Mouse (Mus musculus) mouse embryonic stem cell (cell line): ENCODE measurements around the gene Actr5.

Source experiments
- in situ Hi-C, 2 experiments: fragments of 300-500 bp; cut with MboI; formaldehyde crosslinking; loops; 1 replicate in 1 of 2; 3 replicates in 1 of 2; pipeline ENCODE4 v1.14.3; 2019 to 2020; ENCODE audit warnings: low sequenced_read_pairs in 2 of 2, low pct_unique_long_range_greater_than_20kb in 1 of 2, mixed read lengths in 1 of 2; ENCODE audit not compliant: unreplicated experiment in 1 of 2

Gene Actr5

GRCm38 (mm10) chr2:158624718-158625222, at the start of gene Actr5:
Gene Actr5, plus strand, starts transcription at chr2:158624888.
- in situ Hi-C loops, result loop anchor here (5.0 to 25.0 kb wide), 2 partner anchors 77 to 237 kb away; partner anchors contain the start of gene Snhg11 (in 2 of the 2)

- in situ Hi-C loops, result no loop called here
These were observed 44.7 kb upstream of the Actr5 start for GRCm38 (mm10) chr2:158579979-158580378.

GRCm38 (mm10) chr2:158584621-158585358, 39.9 kb upstream of the Actr5 start:
- in situ Hi-C loops, result no loop called here

GRCm38 (mm10) chr2:158588524-158589271, 36.0 kb upstream of the Actr5 start:
- in situ Hi-C loops, result no loop called here

- in situ Hi-C loops, result no loop called here
These were observed 34.2 kb upstream of the Actr5 start for GRCm38 (mm10) chr2:158590495-158590894.

- in situ Hi-C loops, result no loop called here
These were observed 33.4 kb upstream of the Actr5 start for GRCm38 (mm10) chr2:158591286-158591685.

- in situ Hi-C loops, result no loop called here
These were observed 31.3 kb upstream of the Actr5 start for GRCm38 (mm10) chr2:158593371-158593770.

GRCm38 (mm10) chr2:158595103-158595502, 29.6 kb upstream of the Actr5 start:
- in situ Hi-C loops, result no loop called here

GRCm38 (mm10) chr2:158595577-158595976, 29.1 kb upstream of the Actr5 start:
- in situ Hi-C loops, result no loop called here

- in situ Hi-C loops, result no loop called here
These were observed 27.9 kb upstream of the Actr5 start for GRCm38 (mm10) chr2:158596803-158597202.

GRCm38 (mm10) chr2:158600517-158600916, 24.2 kb upstream of the Actr5 start:
- in situ Hi-C loops, result no loop called here

GRCm38 (mm10) chr2:158601326-158601725, 23.4 kb upstream of the Actr5 start:
- in situ Hi-C loops, result no loop called here

- in situ Hi-C loops, result no loop called here
These were observed 22.0 kb upstream of the Actr5 start for GRCm38 (mm10) chr2:158602663-158603062.

- in situ Hi-C loops, result no loop called here
These were observed 18.1 kb upstream of the Actr5 start for GRCm38 (mm10) chr2:158606511-158606964.

GRCm38 (mm10) chr2:158609681-158610080, 15.0 kb upstream of the Actr5 start:
- in situ Hi-C loops, result no loop called here

GRCm38 (mm10) chr2:158610488-158611325, 14.0 kb upstream of the Actr5 start, which contains the start of gene Slc32a1:
Gene Slc32a1, plus strand, starts transcription at chr2:158610767.
- in situ Hi-C loops, result no loop called here

GRCm38 (mm10) chr2:158611326-158611719, 13.4 kb upstream of the Actr5 start:
- in situ Hi-C loops, result no loop called here
